Mouse (Mus musculus) neutrophil, adult 5-6 weeks (primary cell): Measurements from ENCODE around the gene Klk5. TPM values are rescaled to one million over a fixed set of nuclear protein-coding genes. Genes with fewer than 3 reads are reported as not detected.

Experiments used
- ATAC-seq: fragments of 151-379, 151-347 bp; 2 replicates; pipeline ENCODE4 v1.8.0; 2017; ENCODE audit warnings: mild to moderate bottlenecking, moderate TSS enrichment; ENCODE audit not compliant: insufficient number of reproducible peaks, poor library complexity, low FRiP score, severe bottlenecking; ENCODE audit errors: extremely low read depth
- total RNA-seq: library from RNA; stranded (forward); fragments of 200-1000 nt; gene quantifications from 2 replicates; pipeline ENCODE4 v1.2.3, GENCODE M21; 2017

The Klk5 gene
- total RNA-seq = not detected in 2 replicates

DNA sequence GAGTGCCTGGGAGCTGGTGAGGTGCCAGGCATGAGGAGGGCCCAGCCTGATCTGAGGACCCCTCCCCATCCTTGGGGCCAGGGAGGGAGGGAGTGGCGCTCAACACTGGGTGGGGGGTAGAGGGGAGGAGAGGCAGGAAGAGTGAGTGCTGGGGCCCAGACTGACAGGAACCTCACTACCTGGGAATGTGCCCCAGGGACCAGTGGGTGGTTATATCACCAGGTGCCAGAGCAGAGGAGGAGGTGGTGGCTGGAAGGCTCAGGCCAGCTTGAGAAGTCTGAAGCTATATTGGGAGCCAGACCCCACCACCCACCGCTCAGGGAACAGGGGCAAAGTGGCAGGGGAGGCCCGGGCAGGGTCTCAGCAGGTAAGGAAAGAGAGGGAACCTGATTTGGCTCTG is at the start of gene Klk5:
Gene Klk5 (plus strand): TSS at position 271 of the 400 bp plus-strand sequence.
- ATAC-seq = no peak

- no peak for ATAC-seq
These were observed 45.4 kb upstream of the Klk5 start for GRCm38 (mm10) chr7:43796355-43796754.

DNA sequence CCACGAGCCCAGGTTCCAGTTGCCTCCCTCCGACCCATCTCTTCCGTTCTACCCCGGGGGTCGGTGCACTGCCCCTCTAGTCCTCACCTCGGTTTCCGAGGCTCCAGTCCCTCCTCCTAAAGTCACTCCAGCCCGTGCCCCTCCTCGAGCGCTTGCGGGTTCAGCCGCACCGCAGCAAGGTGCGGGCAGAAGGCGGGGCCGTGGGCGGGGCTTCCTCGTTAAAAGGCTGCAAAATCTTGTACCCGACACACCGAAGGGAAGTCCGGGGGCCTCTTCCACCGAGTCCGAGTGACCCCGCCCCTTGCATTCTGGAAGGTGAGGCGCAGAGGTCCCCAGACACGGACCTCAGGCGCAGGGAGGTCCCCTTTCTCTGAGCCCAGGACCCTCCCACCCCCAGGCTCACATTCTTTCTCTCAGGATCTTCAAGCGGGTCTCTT is 44.4 kb upstream of the Klk5 start, which contains the start of gene Klk8:
Gene Klk8 (plus strand): TSS at position 245 of the 437 bp plus-strand sequence.
- no peak for ATAC-seq

- no peak for ATAC-seq
These were observed 43.8 kb upstream of the Klk5 start for GRCm38 (mm10) chr7:43797844-43798462.

GRCm38 (mm10) chr7:43799876-43800275 is 41.9 kb upstream of the Klk5 start:
- ATAC-seq = no peak

GRCm38 (mm10) chr7:43810994-43811393 is 30.8 kb upstream of the Klk5 start, which contains the start of gene Klk7:
Klk7 (plus strand) TSS chr7:43811294.
- ATAC-seq = no peak

GRCm38 (mm10) chr7:43815211-43815610 is 26.6 kb upstream of the Klk5 start:
- ATAC-seq = no peak

GRCm38 (mm10) chr7:43816746-43817145 is 25.0 kb upstream of the Klk5 start:
- ATAC-seq = no peak

- ATAC-seq = no peak
These were observed 20.2 kb upstream of the Klk5 start for GRCm38 (mm10) chr7:43821581-43821980.

GRCm38 (mm10) chr7:43824199-43824598 is 17.6 kb upstream of the Klk5 start, which contains the start of gene Klk6:
Klk6 (plus strand) TSS chr7:43824499.
- no peak for ATAC-seq

DNA sequence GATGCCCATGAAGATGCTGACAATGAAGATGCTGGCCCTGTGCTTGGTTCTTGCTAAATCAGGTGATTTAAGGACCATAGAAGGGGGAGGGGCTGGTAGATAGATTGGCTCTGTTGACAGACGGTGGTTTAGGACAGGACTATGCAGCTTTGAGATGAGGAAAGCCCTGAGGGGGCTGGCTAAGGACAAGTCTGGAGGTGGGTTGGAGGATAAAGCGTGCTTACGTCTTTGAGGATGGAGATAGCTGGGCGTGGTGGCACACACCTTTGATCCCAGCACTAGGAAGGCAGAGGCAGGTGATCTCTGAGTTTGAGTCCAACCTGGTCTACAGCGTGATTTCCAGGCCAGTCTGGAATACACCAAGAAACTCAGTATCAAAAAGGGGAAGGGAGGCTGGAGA is 15.7 kb upstream of the Klk5 start:
- ATAC-seq = no peak

DNA sequence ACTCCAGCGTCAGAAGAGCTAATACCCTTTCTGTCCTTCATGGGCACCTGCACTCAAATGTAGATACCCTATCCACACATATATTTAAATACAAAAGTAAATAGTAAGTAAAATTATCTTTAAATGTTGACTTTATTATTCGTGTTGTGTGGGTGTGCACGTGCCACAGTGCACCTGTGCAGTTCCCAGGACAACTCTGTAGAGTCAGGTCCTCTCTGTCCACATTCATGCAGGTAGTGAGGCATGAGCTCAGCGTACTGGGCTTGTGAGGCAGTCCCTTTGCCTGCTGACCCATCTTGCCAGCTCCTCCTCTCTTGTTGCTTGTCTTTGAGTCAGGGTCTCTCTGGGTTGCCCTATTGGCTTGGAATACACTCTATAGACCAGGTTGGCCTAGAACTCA is 14.1 kb upstream of the Klk5 start:
- no peak for ATAC-seq

- no peak for ATAC-seq
These were observed 12.8 kb upstream of the Klk5 start for GRCm38 (mm10) chr7:43829006-43829405.

DNA sequence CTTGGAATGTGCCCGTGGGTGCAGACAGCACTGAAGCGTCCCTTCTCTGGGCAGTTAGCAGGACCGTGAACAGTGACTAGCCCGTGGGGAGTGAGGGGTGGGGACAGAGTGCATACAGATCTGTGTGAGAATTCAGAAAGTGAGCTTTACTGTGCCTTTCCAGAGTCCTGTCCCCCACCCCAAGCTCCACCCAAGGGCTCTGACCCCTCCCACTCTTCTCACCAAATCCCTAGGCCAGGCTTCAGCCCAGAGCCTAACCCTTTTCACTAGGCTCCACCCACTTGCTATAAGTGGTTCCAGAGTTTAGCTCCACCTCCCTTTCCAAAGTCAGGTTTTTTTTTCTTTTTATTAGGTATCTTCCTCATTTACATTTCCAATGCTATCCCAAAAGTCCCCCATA is 2.0 kb downstream of the Klk5 start:
- no peak for ATAC-seq

DNA sequence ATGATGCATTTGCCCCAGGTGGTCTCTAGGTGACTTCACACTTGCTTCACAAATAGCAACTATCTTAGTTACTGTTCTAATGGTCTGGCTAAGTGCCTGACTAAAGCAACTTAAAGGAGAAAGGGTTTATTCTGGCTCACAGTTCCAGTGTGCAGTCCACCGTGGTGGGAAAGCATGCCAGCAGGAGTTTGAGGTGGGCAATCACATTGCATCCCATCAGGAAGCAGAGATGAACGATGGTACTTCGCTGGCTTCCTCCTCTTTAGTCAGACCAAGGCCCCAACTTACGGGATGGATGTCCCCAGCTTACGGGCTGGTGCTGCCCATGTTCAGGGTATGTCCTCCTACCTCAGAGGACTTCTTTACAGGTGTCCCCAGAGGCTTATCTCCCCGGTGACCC is 9.8 kb downstream of the Klk5 start:
- ATAC-seq = no peak

DNA sequence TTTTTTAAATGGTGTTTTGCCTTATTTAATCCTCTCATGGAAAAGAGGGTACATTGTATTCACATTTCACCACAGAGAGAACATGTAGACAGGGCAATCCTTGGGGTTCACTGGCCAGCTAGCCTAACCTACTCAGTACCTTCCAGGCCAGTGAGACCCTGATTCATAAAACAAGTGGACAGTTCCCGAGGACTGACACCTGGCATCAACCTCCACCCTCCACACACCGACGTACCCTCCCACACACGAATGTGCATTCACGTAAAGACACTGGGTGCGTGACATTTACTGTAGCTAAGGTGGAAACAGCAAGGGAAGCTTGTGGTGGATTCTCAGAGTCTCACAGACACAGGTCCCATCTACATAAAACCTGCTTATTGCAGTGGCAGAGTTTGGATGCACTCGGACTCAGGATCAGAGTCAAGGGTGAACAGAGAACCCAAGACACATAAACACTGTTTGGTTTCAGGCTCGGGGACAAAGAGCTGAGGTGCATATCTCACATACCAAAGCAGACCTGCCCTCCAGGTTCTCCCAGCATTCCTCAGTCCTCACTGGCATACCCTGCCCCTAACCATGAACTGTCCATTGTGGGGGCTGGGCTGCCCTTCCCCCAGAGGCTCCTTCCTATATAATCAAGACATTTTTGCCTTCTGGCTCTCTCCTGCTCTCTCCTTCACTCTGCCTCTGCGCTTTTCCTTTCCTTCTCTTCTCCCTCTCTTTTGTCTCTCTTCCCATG is 13.0 kb downstream of the Klk5 start:
- ATAC-seq = no peak

DNA sequence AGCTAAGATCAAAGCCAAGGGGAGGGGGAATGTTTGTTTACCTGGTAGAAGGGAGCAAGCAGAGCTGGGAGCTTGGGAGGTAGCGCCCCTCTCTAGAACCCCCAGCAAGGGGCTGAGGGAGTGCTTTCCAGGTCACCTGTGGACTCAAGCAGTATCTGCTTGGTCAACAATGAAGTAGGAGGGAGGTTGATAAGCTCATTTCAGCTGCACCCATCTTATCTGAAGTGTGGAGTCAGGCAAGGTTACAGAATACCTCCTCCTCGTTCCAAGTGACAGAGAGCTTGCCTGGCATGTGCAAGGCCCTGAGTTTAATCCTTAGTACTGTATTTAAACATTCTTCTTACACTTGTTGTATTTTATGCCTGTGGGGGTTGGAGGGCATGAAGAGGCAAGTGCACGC is 13.9 kb downstream of the Klk5 start:
- ATAC-seq = no peak

GRCm38 (mm10) chr7:43856307-43856706 is 14.5 kb downstream of the Klk5 start:
- ATAC-seq = no peak

DNA sequence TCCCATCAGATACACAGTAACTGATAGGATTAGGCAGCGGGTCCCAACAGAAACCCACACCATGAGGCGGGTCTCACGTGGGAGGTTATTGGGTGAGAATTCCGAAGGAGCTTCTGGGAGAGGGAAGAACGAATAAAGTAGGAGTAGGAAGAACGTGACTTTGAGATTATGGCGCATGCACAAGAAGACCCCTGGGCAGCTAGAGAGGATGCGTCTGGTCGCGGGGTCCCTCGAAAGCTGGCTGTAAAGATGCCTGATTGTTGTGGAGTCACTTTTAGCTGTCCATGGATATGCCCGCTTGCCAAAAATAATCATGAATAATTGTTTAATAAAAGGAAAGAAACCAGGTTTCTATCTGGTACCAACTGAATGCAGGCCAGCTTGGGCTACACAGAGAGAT is 15.7 kb downstream of the Klk5 start:
- no peak for ATAC-seq

GRCm38 (mm10) chr7:43860411-43860810 is 18.6 kb downstream of the Klk5 start:
- no peak for ATAC-seq
